Mouse (Mus musculus): Measurements from ENCODE around the gene Phtf2.
"Not testable (repeated sequence)": the region's sequence is repeated elsewhere in the genome, so short reads cannot be mapped to it uniquely, and the experiment has no call there.

Phtf2 gene

GRCm38 (mm10) chr5:20765365-20765920, 116.5 kb downstream of the Phtf2 start:
- DNase-seq (ENCODE audit: low spot score) = no peak

GRCm38 (mm10) chr5:20762441-20762840, 119.5 kb downstream of the Phtf2 start:
- DNase-seq (ENCODE audit: low spot score) = not testable (repeated sequence)

GRCm38 (mm10) chr5:20760368-20761162, 121.4 kb downstream of the Phtf2 start:
- DNase-seq (ENCODE audit: low spot score) = no peak

GRCm38 (mm10) chr5:20759771-20760170, 122.2 kb downstream of the Phtf2 start:
- DNase-seq (ENCODE audit: low spot score) = no peak

- no peak for DNase-seq (ENCODE audit: low spot score)
Observed at GRCm38 (mm10) chr5:20753963-20754362, 128.0 kb downstream of the Phtf2 start.

- no peak for DNase-seq (ENCODE audit: low spot score)
Observed at GRCm38 (mm10) chr5:20753096-20753495, 128.8 kb downstream of the Phtf2 start.

GRCm38 (mm10) chr5:20751696-20752095, 130.2 kb downstream of the Phtf2 start:
- no peak for DNase-seq (ENCODE audit: low spot score)

GRCm38 (mm10) chr5:20751000-20751399, 130.9 kb downstream of the Phtf2 start:
- no peak for DNase-seq (ENCODE audit: low spot score)

GRCm38 (mm10) chr5:20749535-20749934, 132.4 kb downstream of the Phtf2 start:
- DNase-seq (ENCODE audit: low spot score) = no peak

GRCm38 (mm10) chr5:20748856-20749255, 133.1 kb downstream of the Phtf2 start:
- DNase-seq (ENCODE audit: low spot score) = no peak

- no peak for DNase-seq (ENCODE audit: low spot score)
Observed at GRCm38 (mm10) chr5:20748142-20748541, 133.8 kb downstream of the Phtf2 start.

GRCm38 (mm10) chr5:20741936-20742335, 140.0 kb downstream of the Phtf2 start:
- DNase-seq (ENCODE audit: low spot score) = no peak

GRCm38 (mm10) chr5:20741193-20741592, 140.7 kb downstream of the Phtf2 start:
- DNase-seq (ENCODE audit: low spot score) = no peak

GRCm38 (mm10) chr5:20738795-20739194, 143.1 kb downstream of the Phtf2 start:
- DNase-seq (ENCODE audit: low spot score) = no peak

GRCm38 (mm10) chr5:20723226-20723625, 158.7 kb downstream of the Phtf2 start:
- not testable (repeated sequence) for DNase-seq (ENCODE audit: low spot score)

- DNase-seq (ENCODE audit: low spot score) = no peak
Observed at GRCm38 (mm10) chr5:20720201-20720900, 161.6 kb downstream of the Phtf2 start.

- DNase-seq (ENCODE audit: low spot score) = not testable (repeated sequence)
Observed at GRCm38 (mm10) chr5:20715980-20716379, 165.9 kb downstream of the Phtf2 start.

- not testable (repeated sequence) for DNase-seq (ENCODE audit: low spot score)
Observed at GRCm38 (mm10) chr5:20714619-20715018, 167.3 kb downstream of the Phtf2 start.

- not testable (repeated sequence) for DNase-seq (ENCODE audit: low spot score)
Observed at GRCm38 (mm10) chr5:20710845-20711244, 171.1 kb downstream of the Phtf2 start.
